In genomic region chr11:7412631-7413030, GRCm38 (mm10) we compare ENCODE assay signal across 26 mouse cellular contexts.
A peak's percentile ranks its signal among the peaks of the same experiment; 100 is the strongest.
DNase-seq lines count a peak whose midpoint lies in the region; ATAC-seq lines count a peak whose summit lies in the region.
"Had no signal": no experiment of that assay in that cellular context is flagged by ENCODE, and none has a peak within 500 bp of the region (broad histone marks: within the 10 kb centered on the region; RNA-seq: fewer than 3 reads in every experiment).

No protein-coding gene starts in this region.

- no peak overlapping the region for H3K27ac ChIP-seq in midbrain, embryonic 14.5 days (replicated peaks; ENCODE audit: low read depth, low read length)
- H3K27ac ChIP-seq: embryonic facial prominence, embryonic 10.5 days; embryonic facial prominence, embryonic 12.5 days; forebrain, embryonic 13.5 days; forebrain, embryonic 15.5 days had no signal

- no peaks in the 10 kb centered on the region for H3K4me1 ChIP-seq in midbrain, embryonic 14.5 days (ENCODE audit: control insufficient read depth, insufficient read depth, low read length)
- H3K4me1 ChIP-seq: embryonic facial prominence, embryonic 10.5 days; embryonic facial prominence, embryonic 12.5 days; forebrain, embryonic 13.5 days; forebrain, embryonic 15.5 days had no signal

- no peaks in the 10 kb centered on the region for H3K36me3 ChIP-seq in midbrain, embryonic 14.5 days (ENCODE audit: control insufficient read depth, insufficient read depth, low read length)
- H3K36me3 ChIP-seq: embryonic facial prominence, embryonic 10.5 days; embryonic facial prominence, embryonic 12.5 days; forebrain, embryonic 15.5 days; G1E had no signal

- H3K27me3 ChIP-seq in midbrain, embryonic 14.5 days (ENCODE audit: control insufficient read depth, insufficient read depth, low read length): no peaks in the 10 kb centered on the region
- H3K27me3 ChIP-seq: CH12.LX; embryonic facial prominence, embryonic 12.5 days; forebrain, embryonic 13.5 days; forebrain, embryonic 15.5 days; Patski had no signal

- 80% methylated on average over 3 of the region's 3 CpGs for WGBS in midbrain, embryonic 14.5 days

- H3K4me3 ChIP-seq in midbrain, embryonic 14.5 days (replicated peaks; ENCODE audit: low read depth, low read length): no peak overlapping the region
- H3K4me3 ChIP-seq: embryonic facial prominence, embryonic 10.5 days; embryonic facial prominence, embryonic 12.5 days; forebrain, embryonic 13.5 days; forebrain, embryonic 15.5 days had no signal

- ATAC-seq in midbrain, embryonic 14.5 days (ENCODE audit: low FRiP score, low TSS enrichment): no peak
- ATAC-seq: CD4-positive, CD25-positive, alpha-beta regulatory T cell, adult 4 months; forebrain, embryonic 13.5 days; forebrain, embryonic 15.5 days; forebrain, postnatal 0 days; Patski had no signal

- H3K9me3 ChIP-seq in midbrain, embryonic 14.5 days (ENCODE audit: control insufficient read depth, low read length): no peaks in the 10 kb centered on the region; the same call in 1 of the 2 replicates
- H3K9me3 ChIP-seq: embryonic facial prominence, embryonic 10.5 days; embryonic facial prominence, embryonic 12.5 days; forebrain, embryonic 13.5 days; forebrain, embryonic 15.5 days had no signal

- H3K4me2 ChIP-seq in midbrain, embryonic 14.5 days (ENCODE audit: low read length): no peak overlapping the region
- H3K4me2 ChIP-seq: embryonic facial prominence, embryonic 12.5 days; forebrain, embryonic 13.5 days; forebrain, embryonic 15.5 days had no signal

- DNase-seq in heart, adult 11 months: peak; percentile 50
- DNase-seq in heart, adult 18-20 months: no peak
- DNase-seq in R1 (ENCODE audit: low read depth, low spot score) (peak; percentile 75), ZHBTc4 (ENCODE audit: low read depth, low spot score) (peak; percentile 62)
- DNase-seq in midbrain, embryonic 14.5 days: no peak
- no peak for DNase-seq in adrenal gland, postnatal 14 days
- DNase-seq: adrenal gland, adult 2 months; adrenal gland, postnatal 10 days; adrenal gland, postnatal 36 days; B cell, adult 2 months; cerebellum, adult 11 months; cerebellum, adult 18-20 months; cerebellum, adult 8-10 months; cerebellum, adult 9-11 months; cerebellum, postnatal 14 days; cerebellum, postnatal 36 days; embryo, embryonic 11 days; forebrain, postnatal 0 days had no signal

- no peak overlapping the region for H3K9ac ChIP-seq in midbrain, embryonic 14.5 days (replicated peaks; ENCODE audit: low read length)
- H3K9ac ChIP-seq: embryonic facial prominence, embryonic 12.5 days; forebrain, embryonic 13.5 days; forebrain, embryonic 15.5 days; forebrain, postnatal 0 days had no signal

Comparison
In these comparisons a context has a peak if more than half of its experiments do, and no peak if none do; other contexts are left out.
1. DNase-seq: peak in heart, adult 11 months (single experiment), R1 (single experiment) and ZHBTc4 (single experiment); none in heart, adult 18-20 months (0 of 2), midbrain, embryonic 14.5 days (single experiment) and adrenal gland, postnatal 14 days (single experiment).